Mouse (Mus musculus) retina, postnatal 1 day (tissue): Measurements from ENCODE around the gene Dusp7.

Experiments
- DNase-seq: peaks from one replicate; pipeline ENCODE4 v3.0.0-alpha.2; 2012

The Dusp7 gene

DNA sequence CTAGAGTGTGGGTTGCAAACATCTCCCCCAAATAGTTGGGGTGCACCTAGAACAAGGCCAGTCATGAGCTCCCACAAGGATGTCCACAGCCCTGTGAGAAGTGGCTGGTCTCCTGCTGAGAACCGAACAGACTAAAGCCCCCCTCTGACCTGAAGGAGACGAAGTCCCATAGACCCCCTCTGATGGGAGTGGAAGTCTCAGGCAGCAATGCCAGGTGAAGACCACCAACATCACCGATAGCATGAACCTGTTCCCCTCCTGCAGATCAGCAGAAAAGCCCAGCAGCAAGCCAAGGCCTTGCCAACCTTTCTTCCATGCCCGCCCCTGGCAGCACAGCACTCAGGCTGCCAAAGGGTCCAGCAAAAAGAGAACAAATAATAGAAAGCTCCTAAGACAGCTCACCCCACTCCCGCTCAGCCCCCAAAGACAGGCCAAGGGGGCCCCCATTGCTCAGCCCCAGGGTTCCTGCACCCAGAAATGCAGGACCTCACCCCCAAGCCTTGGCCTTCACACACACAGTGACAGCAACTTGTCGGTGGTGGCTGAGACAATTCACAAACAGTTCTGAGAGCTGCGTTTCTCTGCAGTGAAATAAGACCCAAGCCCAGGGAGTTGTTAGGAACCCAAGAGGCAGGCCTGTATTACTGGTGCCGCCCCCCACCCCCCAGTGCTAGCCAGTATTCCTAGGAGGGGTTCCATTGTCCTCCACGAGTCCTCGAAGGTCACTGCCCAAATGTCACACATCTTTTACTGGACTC is 13.0 kb upstream of the Dusp7 start:
- no peak for DNase-seq

DNA sequence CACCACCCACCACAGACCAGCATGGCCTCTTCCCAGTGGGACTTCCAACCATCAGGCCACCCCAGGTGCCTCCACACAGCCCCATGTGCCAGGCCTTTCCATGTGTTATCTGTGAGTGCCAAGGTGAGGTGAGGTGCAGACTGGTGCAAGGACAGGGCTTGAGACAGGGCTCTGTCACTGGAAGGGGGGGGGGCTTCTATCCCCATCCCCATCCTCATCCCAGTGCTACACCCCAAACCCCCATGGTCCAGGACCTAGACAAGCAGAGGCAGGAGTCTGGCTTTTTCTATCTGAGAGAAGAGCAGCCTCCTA is 12.5 kb upstream of the Dusp7 start:
- DNase-seq, result no peak

DNA sequence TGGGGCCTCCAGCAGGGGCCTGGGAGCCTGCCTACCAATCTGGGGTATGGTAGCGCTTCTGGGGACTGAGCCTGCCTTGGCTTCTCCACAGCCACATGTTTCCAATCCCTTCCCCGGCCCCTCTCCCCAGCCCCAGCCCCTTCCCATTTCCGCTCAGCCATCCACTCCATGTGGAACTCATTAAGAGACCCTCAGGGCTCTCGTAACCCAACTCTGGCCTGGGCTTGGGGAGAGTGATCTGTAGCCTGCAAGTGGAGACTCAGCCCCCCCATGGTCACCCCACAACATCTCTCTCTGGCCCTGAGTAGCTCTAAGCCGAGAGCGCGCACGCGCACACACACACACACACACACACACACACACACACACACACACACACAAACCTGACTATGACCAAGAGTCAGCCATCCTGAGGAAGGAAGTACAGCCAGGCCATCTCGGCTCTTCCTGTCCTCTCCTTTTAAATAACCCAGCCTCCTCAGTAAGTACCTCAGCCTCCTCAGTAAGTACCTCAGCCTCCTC is 12.0 kb upstream of the Dusp7 start:
- no peak for DNase-seq

DNA sequence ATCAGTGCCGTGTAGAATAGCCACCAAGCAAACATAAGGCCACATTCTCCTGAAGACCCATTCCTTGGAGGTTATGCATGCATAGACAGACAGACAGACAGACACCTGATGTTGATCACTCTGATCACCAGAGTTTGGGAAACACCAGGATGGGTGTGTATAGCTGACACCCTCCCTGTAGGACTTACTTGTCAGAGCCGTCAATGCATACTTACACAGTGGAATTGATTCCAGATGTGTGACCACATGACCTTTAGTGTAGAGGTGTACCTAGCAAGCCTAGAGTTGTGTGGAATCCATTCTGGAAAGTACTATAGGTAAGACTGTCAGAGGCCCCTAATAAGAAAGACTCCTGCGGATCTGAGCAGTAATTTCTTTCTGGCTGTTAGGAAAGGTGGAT is 11.3 kb upstream of the Dusp7 start:
- DNase-seq, result no peak

DNA sequence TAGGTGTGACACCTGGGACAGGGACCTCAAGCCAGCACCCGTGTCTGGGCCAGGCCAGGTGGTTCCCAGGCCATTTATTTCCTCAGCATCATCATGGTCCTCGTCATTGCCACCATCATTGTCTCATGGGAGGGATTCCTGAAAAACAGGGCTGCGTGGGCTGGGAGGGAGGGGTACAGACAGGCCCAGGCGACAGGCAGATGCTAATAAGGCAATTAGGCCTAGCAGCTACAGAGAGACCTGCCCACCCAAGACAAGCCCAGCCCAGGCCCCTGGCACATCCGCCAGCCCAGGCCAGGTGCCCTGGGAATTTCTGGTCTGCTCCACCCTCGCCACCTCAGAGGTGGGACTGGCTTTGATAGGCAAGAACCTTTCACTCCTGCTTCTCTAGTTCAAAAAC is 9.1 kb upstream of the Dusp7 start:
- no peak for DNase-seq

DNA sequence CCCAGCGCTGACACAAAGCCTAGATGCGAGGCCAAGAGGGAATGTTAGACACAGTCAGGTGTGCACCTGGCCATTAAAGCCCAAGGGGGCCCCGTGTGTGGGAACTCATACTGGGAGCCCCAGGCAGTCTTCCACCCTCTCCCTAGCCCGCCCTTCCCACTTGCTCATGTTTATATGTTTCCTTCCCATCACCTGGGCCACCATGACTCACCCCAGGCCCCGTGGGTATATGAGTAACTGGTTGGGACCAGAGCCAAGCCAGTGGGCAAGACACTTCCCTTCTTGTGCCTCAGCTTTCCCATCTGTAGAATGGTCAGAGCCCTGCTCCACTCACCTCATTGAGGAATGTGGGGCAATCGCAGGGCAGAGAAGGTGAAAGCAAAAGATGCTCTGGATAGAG is 7.3 kb upstream of the Dusp7 start:
- DNase-seq, result no peak

DNA sequence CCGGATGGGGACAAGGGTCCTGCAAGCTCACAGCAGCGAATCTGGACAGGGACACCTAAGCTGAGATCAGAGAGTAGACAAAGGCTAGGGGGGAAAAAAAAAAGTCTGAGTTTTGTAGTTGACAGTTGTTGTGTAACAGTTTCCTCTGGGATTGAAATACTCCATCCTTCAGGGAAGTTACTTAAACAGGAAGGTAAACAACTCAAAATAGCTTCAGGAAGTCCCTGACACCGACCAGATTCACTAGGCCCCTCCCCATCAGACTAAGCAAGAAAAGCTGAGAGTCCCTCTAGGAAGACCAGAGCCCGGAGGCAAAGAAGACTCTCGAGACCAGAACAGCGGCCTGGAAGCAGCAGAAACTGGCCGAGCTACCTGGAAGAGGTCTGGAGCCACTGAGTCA is 3.1 kb upstream of the Dusp7 start:
- no peak for DNase-seq

DNA sequence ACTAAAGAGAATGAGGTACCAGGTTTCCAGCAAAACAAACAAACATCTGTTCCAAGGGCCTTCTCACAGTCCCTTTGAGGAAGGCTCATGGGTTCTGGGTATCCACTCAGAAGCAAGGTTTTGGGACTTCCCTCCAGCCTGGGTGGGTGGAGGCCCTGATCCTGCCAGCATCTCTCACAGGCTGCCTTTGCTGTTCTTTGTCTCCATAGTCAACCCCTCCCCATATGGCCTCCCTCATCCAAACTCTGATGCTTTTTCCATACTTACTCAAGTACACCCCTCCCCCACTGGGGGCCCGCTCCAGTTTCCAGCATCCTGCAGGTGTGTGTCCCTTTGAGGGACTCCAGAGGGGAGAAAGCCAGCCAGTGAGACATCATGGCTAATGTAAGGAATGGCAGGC is 2.2 kb upstream of the Dusp7 start:
- DNase-seq, result no peak

DNA sequence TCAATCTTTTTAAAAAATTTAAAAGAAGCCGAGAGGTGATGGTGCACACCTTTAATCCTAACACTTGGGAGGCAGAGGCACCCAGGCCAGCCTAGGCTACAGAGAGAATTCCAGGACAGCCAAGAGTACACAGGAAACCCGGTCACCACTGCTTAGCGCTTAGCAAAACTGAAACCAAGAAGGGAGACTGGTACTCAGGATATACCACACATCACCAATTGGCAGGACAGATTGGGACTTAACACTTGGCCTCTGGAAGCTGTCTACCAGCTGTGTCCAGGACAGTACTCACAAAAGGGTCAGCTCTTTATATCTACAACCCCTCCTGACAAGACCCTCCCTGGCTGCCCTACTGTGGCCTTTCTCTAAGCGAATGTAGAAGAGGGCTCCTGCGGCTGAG is 1.4 kb upstream of the Dusp7 start:
- DNase-seq, result no peak

DNA sequence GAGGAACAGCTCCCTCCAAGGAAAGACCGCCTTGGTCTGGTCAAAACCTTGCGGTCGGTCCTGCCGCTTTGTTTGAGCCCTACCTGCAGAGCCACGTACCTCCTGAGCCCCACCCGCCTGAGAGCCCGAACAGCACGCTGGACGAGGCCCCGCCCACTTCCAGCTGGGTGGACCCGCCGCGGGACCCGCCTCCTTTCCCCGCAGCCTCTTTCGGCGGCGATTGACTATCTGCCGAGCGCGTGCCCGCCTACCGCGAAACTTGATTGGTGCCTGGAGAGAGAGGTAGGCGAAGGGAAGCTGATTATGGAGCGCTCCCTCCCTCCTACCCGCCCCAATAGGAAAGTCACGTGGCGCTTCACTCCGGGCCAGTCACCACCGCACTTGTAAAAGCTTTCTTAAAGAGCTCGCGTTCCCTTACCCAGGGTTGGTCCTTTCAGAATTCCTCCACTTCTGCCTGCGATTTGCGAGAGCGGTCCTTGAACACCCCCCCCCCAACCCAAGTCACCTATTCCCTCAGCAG is 780 bp upstream of the Dusp7 start:
- peak; percentile 98 for DNase-seq

DNA sequence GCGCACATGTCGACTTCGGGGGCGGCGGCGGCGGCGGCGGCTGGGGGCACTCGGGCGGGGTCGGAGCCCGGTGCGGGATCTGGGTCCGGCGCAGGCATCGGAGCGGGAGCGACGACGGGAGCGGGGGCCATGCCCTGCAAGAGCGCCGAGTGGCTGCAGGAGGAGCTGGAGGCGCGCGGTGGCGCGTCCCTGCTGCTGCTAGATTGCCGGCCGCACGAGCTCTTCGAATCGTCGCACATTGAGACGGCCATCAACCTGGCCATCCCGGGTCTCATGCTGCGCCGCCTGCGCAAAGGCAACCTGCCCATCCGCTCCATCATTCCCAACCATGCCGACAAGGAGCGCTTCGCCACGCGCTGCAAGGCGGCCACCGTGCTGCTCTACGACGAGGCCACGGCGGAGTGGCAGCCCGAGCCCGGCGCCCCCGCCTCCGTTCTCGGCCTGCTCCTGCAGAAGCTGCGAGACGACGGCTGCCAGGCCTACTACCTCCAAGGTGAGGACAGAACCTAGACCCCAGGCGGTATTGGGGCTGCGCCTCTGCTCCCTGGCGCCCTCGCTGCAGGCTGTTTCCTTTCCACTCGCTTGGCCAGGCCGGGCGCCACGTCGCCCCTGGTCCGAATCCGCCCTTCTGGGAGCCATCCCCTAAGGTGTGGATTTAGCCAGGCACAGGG is 534 bp downstream of the Dusp7 start:
- peak; percentile 84 for DNase-seq

DNA sequence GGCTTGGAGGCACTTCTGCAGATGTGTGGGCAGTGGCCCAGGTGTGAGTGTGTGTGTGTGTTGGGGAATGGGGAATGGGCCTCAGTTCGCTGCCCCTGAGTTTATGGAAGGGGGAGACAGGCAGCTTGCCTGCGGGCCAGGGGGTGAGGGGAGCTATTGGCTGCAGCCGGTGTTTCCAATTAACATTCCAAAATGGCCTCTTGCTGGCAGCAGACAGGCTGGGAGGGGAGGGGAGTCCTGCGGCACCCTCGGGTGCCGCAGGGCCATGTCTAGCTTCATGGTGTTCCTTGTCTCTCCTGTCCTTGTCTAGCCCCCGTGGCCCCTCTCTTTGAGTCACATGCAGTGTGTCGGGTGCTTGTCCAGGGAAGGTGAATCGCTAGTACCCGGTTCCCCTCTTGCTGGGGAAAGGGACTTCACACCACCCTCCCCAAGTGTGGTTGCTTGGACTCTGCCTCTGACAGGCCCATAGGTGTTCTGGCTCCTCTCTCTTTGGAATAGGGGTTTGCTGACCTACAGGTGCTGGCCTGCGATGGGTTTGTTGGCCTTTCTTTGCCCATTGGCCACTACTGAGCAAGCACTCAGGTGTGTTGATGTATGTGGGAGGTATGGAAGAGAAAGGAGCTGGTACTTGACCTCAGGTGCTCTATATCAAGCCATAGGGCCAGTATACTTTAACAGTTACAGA is 1.5 kb downstream of the Dusp7 start:
- peak; percentile 53 for DNase-seq

DNA sequence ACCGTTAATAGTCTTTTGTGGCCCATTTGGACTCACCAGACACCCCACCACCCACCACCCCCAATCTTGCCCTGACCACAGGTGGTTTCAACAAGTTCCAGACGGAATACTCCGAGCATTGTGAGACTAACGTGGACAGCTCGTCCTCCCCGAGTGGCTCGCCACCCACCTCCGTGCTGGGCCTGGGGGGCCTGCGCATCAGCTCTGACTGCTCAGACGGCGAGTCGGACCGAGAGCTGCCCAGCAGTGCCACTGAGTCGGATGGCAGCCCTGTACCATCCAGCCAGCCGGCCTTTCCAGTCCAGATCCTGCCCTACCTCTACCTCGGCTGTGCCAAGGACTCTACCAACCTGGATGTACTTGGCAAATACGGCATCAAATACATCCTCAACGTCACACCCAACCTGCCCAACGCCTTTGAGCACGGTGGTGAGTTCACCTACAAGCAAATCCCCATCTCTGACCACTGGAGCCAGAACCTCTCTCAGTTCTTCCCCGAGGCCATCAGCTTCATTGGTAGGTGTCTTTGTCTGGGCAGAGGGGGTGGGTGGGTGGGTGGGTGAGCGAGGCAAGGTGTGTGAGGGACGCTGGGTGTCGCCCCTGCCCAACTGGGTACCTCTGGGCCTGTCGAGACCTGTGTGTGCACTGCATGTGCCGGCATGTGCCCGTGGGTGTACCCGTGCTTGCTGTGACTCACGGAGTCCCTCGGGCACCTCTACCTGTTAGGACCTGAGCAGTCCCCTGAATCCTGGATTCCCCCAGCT is 2.4 kb downstream of the Dusp7 start:
- no peak for DNase-seq

DNA sequence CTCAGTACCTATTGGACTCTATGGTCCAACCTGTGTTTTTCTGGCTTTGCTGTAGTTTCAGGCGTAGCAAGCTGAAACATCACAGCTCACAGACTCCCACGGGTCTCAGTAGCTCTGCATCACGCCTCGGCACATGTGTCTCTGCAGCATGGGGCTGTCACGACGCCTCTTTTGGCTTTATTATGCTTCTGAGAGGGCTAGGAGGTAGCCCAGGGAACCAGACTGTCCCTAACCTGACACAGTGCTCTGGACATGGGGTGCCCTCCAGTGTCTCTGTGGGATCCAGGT is 2.9 kb downstream of the Dusp7 start:
- DNase-seq, result no peak

DNA sequence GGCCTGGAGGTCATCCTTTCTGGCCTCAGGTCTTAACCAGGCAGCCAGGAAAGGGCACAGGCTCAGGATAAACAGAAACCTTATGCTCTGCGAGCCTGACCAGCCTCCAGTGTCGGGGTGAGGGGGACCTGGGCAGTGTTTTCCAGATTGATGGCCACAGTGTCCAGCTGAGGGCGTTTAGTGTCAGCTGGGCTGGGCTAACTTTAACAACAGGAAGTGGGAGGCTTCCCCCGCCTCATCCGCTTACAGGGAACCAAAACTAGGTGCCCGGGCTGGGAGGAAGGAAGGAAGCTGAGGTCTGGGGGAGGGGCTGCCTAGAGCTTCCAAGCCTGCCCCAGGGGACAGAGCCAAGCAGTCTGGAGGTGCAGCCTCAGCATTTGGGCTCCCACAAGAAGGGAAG is 3.3 kb downstream of the Dusp7 start:
- peak; percentile 51 for DNase-seq

DNA sequence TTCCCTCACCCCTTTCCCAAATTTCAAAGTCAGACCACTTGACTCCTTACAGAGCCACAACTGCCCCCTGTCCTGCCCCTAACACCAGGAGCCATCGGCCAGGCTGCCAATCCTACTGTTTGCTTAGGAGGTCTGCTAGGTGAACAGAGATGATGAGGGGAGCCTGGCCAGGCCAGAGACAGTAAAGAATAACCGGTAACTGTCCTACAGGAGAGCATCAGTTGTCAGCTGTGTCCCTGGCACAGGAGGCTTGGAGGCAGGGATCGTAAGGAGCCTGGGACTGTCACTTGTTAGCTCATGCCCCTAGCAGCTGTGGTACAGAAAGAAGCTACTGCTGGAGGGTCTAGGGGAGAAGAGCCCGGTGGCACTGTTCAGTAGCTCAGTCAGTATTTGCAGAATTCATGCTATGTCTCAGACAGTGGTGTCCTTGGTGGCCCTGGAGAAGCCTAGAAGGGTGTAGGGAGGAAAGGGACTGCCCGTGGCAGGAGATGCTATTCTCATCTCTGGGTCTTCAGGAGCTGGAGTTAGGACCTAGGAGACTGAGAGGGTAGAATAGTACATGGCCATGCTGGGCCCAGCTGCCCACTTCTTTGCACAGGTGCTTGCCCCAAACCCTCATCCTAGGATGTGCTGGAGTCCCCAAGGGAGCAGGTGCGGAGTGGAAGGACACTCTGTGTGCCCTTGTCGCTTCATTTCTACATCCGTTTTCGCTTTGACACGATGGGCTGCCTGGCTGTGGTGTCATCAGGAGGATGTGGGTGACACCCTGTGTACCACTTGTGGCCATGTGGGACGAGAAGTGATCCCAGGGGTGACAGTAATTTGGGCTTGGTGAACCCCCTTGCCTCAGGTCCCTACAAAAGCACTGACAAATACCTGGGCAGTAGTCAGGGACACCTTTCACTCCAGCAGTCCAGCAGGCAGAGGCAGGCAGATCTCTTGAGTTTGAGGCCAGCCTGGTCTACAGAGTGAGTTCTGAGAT is 4.3 kb downstream of the Dusp7 start:
- DNase-seq, result no peak

DNA sequence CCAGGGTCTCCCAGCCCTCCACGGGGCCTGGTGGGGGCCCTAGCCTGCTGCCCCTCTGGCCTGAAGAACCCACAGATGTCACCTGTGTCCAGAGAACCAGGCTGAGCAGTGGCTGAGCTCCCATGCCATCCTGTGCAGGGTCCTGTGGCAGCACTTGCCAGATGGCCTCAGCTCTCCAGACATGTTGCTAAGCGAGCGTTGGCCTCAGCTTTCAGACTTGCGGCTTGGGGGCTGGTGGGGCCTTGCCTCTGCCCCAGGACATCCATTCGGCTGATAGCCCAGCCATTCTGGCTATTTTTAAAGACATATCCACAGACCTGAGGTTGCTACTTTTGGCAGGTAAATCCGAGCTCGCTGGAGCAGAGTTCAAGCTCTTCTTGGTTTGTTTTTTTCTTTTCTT is 5.5 kb downstream of the Dusp7 start:
- no peak for DNase-seq

DNA sequence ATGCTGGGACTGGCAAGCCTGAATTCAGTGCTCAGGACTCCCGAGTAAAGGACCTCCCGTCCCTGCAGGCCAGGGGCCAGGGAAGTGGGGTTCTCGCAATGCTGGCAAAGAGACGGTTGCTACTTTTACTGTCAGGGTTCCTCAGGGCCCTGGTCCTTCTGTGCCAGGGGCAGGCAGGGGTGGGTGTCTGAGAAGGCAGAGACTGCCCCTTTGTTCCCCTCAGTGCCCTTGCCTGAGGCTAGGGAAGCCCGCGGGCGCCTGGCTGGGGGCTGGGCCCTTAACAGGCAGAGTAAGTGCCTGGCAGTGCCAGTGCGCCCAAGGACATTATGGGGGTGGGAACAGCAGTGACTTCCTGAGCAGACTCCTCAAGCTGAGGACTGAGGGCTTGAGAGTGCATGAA is 8.8 kb downstream of the Dusp7 start:
- DNase-seq, result no peak

DNA sequence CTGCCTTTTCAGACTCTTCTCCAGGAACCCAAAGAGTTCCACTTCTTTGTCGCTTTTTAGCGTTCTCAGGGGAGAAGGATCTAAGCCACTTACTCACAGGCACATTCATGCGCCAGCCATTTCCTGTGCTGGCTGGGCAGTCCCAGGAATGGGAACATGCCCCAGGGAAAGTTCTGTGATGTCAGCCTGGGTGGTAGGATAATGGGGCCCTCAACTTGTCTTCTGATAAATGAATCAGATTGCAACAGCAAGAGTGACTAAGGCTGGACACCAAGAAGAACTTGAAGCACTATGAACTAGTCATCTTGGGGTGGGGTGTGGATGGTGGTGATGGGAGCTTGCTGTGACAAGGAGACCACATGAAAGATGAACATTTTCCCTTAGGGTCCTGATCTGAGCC is 9.6 kb downstream of the Dusp7 start:
- DNase-seq, result no peak

DNA sequence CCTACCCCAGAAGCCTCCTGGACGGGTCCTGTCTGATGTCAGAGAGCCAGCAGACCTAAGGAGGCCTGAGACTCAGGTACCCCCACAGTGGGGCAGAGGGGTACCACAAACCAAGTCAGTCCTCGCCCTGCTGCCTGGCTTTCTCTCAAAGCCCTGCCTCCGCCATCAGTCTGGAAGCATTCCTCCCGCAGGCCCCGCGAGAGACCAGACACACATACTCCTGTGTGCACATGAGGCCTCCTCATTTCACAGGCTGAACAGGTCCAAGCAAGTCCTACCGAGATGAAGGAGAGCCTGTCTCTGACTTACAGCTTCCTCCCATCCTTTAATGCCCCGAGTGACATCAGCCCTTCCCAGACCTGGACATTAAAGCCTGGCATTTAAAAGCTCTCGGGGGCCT is 10.3 kb downstream of the Dusp7 start:
- DNase-seq, result no peak

DNA sequence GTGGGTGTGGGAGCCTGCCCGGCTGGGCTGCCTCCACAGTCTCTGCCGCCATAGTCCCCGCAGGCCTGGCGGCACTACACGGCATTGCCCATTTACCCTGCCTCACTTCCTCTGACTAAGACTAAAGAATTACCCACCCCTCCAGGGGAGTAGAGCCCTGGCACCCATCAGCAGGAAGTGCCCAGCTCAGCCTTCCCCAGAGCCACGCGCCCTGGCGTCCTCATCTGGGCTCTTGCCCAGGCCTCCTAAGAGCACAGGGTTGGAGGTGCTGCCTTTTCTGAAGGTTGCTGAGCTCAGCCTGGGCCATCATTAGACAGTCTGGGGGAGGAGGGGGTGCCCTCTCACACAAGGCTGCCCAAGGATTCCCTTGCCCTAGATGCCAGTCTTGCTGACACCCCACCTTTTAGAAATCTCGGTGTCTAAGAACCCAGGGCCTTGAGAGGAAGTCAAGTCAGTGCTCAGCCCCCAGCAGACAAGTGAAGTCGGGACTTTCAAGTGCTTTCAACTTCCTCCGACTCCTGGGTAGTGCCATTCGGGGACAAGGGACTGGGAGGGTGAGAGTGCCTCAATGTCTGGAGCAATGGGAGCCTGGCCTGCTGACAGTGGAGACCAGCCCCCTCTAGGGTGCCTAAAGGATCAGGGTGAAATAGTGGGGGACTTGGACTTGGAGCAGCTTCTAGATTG is 17.9 kb downstream of the Dusp7 start:
- DNase-seq, result no peak
